Mouse (Mus musculus): ENCODE data around the gene Bclaf1.

Bclaf1 gene

GRCm38 (mm10) chr10:20311918-20312735, at the start of gene Bclaf1:
TSS of gene Bclaf1 (plus strand) at chr10:20312469.
- peak; percentile 98 for DNase-seq (ENCODE audit: low read depth, low spot score)

GRCm38 (mm10) chr10:20262896-20263295, 49.4 kb upstream of the Bclaf1 start:
- no peak for DNase-seq (ENCODE audit: low read depth, low spot score)

GRCm38 (mm10) chr10:20264479-20264878, 47.8 kb upstream of the Bclaf1 start:
- DNase-seq (ENCODE audit: low read depth, low spot score): no peak

- no peak for DNase-seq (ENCODE audit: low read depth, low spot score)
These were observed 45.2 kb upstream of the Bclaf1 start for GRCm38 (mm10) chr10:20267032-20267431.

DNA sequence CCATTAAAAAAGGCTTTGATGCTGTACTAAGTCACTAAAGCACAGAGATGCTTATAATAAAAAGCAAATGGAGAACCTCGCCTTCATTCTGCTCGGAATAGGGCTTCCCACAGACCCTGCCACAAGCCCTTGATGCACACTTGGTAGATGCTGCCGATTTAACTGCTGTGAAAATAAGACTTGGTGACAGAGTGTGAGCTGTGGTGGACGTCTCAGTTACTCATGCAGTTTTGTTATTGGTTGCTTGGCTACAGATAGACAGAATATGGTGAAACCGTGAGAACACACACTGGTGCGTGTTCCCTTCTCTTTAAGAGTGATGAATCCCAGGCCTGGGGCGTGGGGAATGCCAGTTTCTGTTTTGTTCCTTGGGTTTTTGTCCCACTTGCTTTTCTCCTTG, 43.3 kb upstream of the Bclaf1 start:
- no peak for DNase-seq (ENCODE audit: low read depth, low spot score)

DNA sequence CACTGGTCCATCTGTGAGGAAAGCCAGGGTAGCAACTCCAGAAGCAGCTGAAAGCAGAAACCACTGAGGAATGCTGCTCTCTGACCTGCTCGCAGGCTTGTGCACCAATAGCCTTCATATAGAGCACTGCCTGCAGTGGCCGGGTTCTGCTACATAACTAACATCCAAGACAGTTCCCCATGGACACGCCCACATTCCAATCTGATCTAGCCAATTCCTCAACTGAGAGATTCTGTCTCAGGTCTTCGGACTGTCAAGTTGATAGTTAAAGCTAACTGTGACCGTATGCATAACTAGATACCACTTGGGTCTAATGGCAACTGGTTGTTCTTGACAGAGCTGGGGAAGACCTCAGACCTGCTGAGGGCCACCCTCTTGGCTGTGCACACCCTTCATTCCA, 39.9 kb upstream of the Bclaf1 start:
- no peak for DNase-seq (ENCODE audit: low read depth, low spot score)

- no peak for DNase-seq (ENCODE audit: low read depth, low spot score)
These were observed 39.0 kb upstream of the Bclaf1 start for GRCm38 (mm10) chr10:20273278-20273677.

GRCm38 (mm10) chr10:20274022-20274421, 38.2 kb upstream of the Bclaf1 start:
- DNase-seq (ENCODE audit: low read depth, low spot score): no peak

DNA sequence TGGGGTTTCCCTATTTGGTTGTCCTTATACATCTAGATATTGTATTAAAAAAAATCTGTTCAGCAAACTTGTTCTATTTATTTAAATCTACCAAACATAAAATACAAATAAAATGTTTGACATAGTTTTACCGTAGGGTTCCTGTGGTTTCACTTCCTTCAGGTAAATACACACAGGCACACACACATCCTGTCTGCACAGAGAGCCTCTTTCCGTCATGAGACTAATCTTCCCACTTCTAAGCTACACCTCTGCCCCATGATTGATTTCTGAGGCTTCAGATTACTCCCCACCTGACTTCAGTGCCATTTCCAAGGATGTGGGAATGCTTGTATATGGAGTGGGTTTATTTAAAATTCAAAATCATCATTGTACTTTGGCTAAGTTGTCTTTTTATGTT, 30.8 kb upstream of the Bclaf1 start:
- DNase-seq (ENCODE audit: low read depth, low spot score): no peak

DNA sequence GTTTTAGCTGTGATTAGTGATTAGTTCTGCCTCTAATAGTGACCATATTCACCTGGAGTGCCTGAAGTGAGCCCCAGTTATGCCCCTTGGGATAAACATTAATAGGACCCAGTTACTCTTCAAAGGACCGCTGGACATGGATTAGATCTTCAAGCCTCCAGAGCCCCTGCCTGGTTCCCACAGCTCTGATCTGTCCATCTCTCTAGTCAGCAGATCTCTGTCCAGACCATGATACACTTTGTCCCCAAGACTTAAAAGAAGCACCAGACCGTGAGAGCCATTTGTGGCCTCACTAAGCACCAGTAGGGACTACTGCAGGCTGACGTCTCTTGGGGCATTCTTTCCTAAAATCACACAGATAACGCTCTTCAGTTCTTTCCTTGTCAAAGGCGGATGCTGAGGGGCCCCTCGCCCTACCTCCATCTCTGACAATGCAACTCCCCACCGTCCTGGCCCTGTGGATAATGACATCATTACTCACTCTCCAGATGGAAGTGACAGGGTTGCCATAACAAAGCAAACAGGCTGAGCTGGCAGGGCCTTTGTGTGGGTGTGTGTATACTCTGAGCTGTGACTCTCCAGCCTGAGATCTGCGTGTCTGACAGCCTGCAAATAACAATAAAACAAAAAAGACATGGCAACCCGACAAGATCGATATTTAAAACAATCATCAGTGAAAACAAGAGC, 26.8 kb upstream of the Bclaf1 start:
- peak; percentile 32 for DNase-seq (ENCODE audit: low read depth, low spot score)

DNA sequence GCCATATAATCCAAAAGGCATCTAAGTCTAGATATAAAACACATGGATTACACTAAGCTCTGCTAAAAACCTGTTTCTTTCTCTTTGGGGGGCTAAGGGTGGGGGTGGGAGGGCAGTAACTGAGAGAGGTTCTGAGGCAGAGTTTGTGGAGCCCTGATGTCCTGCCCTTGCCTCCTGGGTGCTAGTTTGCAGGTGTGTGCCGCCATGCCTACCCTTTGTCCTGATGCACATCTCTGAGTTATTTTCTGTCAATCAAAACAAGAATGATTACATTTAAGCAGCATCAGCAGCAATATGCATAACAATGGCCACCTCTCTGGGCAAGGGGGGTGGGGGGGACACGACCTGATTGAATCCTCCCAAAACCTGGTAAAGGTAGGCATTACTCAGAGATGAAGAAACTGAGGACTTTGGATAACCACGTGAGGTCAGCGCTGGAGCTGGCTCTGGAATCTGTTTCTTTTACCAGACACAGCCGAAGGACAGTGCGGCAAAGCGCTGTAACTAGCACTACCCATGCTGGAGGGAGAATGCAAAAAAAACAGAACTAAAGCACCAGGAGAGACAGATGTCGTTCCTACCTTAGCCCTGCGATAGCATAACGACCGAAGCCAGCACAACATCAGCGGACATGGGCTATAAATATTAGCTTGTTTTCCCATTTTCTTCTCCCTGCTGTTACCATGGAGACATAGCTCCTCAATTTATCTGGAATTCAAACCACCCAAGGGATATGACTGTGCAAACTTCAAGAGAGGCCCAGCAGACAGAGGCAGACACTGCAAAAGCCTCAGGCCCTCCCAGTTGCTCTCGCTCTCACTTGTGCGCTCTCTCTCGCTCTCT, 26.1 kb upstream of the Bclaf1 start:
- DNase-seq (ENCODE audit: low read depth, low spot score): peak; percentile 34

DNA sequence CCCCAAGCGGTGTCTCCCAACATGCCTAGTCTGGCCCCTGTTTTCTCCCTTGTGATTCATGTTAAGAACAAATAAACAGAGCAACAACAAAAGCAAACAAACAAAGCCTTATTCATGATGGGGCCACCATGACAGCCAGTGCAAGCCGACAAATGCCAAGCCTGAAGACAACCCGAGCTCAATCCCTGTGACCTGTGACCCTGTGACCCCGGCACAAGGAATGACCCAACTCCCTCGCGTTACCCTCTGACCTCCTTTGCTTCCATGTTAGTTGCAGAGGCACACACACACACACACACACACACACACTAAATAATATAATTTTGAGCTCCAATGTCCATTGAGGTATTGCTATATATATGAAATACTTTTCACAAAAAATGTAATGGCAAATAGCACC, 24.9 kb upstream of the Bclaf1 start:
- no peak for DNase-seq (ENCODE audit: low read depth, low spot score)

DNA sequence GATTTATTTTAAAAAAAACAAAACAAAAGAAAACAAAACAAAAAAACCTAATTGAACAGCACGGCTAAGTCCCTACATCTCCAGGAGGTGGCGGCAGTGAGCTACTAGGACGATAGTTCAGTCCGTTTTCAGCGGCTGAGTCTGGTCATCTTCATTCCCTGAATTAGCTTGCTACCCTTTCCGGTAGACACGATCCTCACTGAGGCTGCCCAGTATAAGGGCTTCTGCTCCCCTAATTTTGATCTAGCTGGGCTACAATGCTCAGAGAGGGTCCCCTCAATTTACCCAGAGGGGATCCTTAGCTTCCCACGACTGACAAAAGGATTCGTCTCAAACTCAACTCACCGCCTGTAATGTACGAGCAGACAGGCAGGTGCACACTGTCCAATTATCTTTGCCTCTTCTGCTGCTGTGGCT, 21.8 kb upstream of the Bclaf1 start:
- DNase-seq (ENCODE audit: low read depth, low spot score): no peak

- DNase-seq (ENCODE audit: low read depth, low spot score): no peak
These were observed 16.3 kb upstream of the Bclaf1 start for GRCm38 (mm10) chr10:20295961-20296360.

GRCm38 (mm10) chr10:20298152-20298920, 13.9 kb upstream of the Bclaf1 start:
- DNase-seq (ENCODE audit: low read depth, low spot score): no peak

DNA sequence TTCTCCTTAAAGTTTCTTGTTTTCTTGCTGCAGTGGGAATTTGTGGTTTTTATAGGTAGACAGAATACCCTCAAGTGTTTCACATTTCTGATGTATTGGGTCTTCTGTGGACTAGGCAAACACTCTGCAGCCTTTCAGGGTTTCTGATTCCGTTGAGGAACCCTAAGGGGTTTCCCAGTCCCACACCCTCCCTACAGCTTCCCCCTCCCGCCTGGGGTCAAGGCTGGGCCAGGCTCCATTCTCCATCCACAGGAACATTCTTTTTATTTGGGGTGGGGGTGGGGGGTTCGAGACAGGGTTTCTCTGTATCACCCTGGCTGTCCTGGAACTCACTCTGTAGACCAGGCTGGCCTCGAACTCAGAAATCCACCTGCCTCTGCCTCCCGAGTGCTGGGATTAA, 13.2 kb upstream of the Bclaf1 start:
- DNase-seq (ENCODE audit: low read depth, low spot score): no peak

- no peak for DNase-seq (ENCODE audit: low read depth, low spot score)
These were observed 1.1 kb upstream of the Bclaf1 start for GRCm38 (mm10) chr10:20310969-20311769.

GRCm38 (mm10) chr10:20312736-20313301, 550 bp downstream of the Bclaf1 start:
- DNase-seq (ENCODE audit: low read depth, low spot score): peak; percentile 71

GRCm38 (mm10) chr10:20313447-20313846, 1.2 kb downstream of the Bclaf1 start:
- no peak for DNase-seq (ENCODE audit: low read depth, low spot score)

- no peak for DNase-seq (ENCODE audit: low read depth, low spot score)
These were observed 1.7 kb downstream of the Bclaf1 start for GRCm38 (mm10) chr10:20313941-20314340.
